Mouse (Mus musculus) retina, postnatal 1 day (tissue): Measurements from ENCODE around the gene S100a6.

Experiments
- DNase-seq: peaks from one replicate; pipeline ENCODE4 v3.0.0-alpha.2; 2012

Gene S100a6

DNA sequence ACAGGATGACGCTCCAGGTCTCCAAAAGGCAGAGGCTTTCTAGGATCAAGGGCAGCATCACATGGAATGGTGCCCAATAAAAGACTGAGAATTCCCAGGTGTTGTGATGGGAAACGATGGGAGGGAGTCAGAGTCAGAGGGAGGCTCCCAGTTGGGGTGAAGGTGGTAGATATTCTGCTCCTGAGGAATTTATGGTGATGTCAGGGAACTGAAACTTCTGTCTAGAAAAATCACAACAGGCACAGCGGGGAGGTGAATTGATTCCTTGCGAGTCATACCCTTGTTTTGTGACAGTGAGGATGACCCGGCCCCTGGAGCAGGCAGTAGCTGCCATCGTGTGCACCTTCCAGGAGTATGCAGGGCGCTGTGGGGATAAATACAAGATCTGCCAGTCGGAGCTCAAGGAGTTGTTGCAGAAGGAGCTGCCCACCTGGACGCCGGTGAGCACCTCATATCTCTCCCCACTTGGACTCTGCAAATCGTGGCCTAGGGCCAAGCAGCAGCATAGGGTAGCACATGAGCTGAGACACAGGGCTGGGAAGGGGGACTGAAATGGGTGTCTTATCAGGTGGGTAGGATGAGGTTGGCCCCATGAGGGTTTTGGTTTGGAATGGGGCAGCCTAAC lies 11.1 kb upstream of the S100a6 start, which contains the start of gene Gm42674:
Gene Gm42674 (plus strand): TSS at position 419 of the 625 bp plus-strand sequence.
- DNase-seq = no peak

DNA sequence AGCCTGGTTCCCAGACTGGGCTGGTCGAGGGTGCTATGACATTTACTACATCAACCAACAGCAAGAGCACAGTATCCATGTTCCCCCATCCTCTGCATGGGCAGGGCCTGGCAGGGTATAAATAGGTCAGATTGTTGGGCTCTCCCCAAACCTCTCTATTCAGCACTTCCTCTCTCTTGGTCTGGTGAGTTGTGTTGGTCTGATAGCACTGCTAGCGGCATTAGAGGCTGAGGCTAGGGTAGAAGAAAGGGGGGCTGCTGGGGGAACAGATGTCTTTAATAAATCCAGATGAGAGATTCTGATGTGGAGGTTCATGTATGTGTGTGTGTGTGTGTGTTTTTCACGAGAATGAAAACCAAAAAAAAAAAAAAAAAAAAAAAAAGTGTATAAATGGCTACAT lies 9.1 kb upstream of the S100a6 start, which contains the start of gene S100a4:
Gene S100a4 (plus strand): TSS at position 149 of the 400 bp plus-strand sequence.
- peak; percentile 24 for DNase-seq

GRCm38 (mm10) chr3:90604416-90604815 lies 8.3 kb upstream of the S100a6 start:
- peak; percentile 63 for DNase-seq

GRCm38 (mm10) chr3:90605049-90605448 lies 7.6 kb upstream of the S100a6 start:
- DNase-seq = no peak

- DNase-seq = no peak
Measured at GRCm38 (mm10) chr3:90605736-90606135, 6.9 kb upstream of the S100a6 start.

- DNase-seq = no peak
Measured at GRCm38 (mm10) chr3:90606185-90606584, 6.5 kb upstream of the S100a6 start.

DNA sequence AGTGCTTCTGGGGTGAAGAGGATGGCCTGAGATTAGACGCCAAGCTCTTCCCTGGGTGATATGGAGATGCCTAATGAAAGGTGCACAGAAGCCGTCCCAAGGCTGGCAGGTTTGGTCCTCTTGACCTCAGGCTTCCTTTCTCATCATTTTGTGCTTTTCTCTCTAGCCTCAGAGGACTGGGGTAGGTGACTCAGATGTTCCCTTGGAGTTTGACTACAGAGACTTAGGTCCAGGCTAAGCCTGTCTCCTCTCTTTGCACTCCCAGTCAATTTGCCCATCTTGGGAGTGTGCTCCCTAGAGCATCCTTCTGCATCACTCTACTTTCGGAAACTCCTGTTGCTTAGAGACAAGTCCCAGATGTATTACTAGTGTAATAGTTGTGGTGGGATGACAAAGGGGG lies 5.3 kb upstream of the S100a6 start:
- DNase-seq = no peak

DNA sequence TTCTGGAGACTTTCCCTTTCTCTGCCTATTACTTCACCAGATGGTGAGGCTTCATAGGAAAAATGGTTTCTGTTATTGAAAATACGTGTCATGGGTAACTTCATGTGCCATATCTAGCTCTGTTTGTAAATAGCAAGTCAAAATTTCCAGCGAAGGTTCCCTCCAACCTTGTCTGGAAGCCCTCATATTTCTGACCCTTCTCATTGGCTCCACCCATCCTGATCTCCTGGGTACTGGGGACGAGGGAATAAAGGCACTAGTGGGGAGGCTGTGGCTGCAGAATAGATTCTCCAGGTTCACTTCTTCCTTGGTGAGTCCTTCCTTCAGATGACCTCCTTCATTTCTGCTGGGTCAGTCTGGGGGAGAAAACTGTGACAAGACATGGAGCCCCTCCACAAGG lies 4.5 kb upstream of the S100a6 start, which contains the start of gene S100a5:
Gene S100a5 (plus strand): TSS at position 301 of the 400 bp plus-strand sequence.
- DNase-seq = no peak

DNA sequence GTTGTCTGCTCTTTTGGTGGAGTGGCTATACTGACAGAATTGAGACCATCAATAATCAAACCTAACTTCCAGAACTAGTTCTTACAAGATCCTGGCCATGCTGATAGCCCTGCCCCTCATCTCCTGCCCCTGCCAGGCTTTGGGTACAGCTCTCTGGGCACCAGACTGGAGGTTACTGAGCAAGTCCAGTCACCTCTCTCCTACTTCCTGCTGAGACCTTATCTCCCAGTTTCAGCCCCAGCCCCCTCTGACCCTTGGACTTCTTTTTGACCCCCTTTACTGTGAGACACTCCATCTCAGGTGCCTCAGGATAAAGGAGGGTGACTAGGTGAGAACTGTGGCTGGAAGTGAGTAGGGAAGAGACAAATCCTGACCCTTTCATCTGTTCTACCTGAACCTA lies 3.6 kb upstream of the S100a6 start:
- no peak for DNase-seq

GRCm38 (mm10) chr3:90611494-90611893 lies 1.2 kb upstream of the S100a6 start:
- no peak for DNase-seq

DNA sequence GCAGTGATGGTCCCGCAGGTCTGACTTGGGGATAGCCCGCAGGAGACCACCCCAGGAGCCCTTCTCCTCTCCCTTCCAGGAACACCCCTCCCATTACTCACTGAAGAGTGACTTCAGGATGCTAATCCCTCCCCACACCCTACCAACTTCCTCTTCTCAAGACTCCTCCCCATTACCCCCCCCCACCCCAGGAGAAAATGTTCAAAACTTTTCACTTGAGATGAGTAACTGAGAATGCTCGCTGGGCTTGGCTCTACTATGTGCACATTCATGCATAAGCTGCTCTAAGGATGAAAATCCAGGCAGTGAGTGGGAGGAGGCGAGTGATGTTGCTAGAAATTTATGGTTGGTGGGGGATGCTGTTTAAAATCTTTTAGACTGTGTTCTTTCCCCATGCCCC lies 621 bp upstream of the S100a6 start:
- no peak for DNase-seq

DNA sequence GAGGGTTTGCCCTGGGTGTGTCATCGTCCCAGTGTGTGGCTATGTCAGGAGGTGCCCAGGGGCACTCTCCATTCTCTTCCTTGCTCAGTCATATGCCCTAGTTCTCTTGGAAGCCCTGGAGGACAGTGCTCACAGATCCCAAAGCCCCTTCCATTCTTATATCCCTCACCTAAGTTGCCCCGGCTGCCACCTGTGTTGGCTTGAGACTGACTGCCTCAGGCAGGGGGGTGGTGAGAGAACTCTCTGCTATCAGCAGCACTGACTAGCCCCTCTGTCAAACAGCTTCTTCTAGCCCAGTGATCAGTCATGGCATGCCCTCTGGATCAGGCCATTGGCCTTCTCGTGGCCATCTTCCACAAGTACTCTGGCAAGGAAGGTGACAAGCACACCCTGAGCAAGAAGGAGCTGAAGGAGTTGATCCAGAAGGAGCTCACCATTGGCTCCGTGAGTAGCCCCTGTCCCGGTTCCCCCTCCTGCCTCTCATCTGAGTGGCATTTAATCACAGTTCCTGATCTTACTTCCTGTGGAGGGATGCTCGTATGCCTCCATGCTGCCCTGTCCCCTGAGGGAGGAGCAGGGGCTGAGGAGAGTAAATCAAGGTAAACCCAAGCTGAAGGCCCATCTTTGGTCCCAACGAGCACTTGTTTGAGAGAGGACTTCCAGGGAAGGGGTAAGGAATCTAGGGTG lies 922 bp downstream of the S100a6 start:
- DNase-seq = no peak

- no peak for DNase-seq
Measured at GRCm38 (mm10) chr3:90614148-90614530, 1.5 kb downstream of the S100a6 start.

DNA sequence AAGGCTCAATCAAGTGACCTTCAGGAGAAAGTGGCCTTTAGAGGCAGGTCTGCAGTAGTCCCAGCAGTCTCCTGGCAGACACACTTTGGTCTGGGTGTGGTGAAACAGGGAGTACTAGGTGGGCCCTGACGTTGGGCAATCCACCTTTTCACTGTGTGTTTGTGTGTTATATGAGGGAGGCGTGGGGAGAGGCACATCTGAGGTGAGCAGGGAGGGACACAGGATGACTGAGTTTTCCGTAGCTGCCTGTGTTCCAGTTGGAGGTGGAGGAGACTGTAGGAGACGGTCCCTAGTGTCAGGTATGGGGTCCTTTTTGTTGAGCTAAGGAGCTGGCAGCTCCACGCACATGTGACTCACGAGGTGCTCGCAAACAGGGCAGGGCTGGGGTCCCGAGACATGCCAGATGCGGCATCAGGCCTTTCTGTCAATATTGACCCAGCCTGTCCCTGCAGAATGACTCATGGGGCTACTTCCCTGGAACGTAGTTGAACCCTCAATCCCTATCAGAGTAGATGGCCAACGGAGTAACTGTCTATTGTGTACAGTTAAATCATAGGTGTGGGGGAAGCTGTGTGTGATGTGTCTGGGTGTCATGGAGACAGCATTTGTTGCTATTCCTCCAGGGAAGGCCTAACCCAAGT lies 2.0 kb downstream of the S100a6 start:
- no peak for DNase-seq

GRCm38 (mm10) chr3:90615415-90615814 lies 2.7 kb downstream of the S100a6 start:
- DNase-seq = peak; percentile 85

DNA sequence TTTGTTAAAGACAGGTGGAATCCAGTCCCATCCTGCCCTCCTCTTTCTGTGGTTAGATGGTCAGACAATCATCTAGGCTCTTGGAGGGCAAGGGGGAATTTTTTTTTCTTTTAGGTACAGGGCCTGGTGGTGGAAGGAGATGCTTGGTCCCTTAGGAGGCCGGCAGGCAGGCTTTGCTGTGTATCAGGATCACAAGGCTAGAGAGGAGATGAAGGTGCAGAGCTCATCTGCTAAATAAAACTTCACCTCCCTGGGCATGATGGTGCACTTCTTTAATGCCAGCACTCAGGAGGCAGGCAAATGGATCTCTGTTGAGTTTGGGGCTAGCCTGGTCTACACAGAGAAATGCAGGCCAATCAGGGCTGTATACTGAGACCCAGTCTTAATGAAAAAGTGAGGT lies 3.2 kb downstream of the S100a6 start:
- no peak for DNase-seq

DNA sequence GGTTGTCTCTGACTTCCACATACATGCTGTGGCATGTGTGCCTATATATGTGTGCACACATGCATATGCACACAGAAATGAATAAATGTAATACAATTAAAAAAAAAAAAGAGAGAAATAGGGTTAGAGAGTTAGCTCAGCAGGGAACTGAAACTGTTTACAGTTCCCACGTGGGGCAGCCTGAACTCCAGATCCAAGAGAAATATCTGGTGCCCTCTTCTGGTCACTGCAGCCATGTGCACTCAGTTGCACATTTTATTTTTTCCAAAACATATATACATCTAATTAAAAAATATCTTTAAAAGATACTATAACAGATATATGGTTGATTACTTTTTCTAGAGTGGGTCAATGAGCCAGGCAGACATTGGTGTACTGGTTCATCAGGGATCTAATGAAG lies 4.9 kb downstream of the S100a6 start:
- DNase-seq = no peak

- no peak for DNase-seq
Measured at GRCm38 (mm10) chr3:90621552-90621951, 8.9 kb downstream of the S100a6 start.

GRCm38 (mm10) chr3:90623435-90624071 lies 10.9 kb downstream of the S100a6 start:
- peak; percentile 96 for DNase-seq

- no peak for DNase-seq
Measured at GRCm38 (mm10) chr3:90625496-90625895, 12.8 kb downstream of the S100a6 start.

GRCm38 (mm10) chr3:90626266-90627021 lies 13.8 kb downstream of the S100a6 start:
- DNase-seq = no peak

DNA sequence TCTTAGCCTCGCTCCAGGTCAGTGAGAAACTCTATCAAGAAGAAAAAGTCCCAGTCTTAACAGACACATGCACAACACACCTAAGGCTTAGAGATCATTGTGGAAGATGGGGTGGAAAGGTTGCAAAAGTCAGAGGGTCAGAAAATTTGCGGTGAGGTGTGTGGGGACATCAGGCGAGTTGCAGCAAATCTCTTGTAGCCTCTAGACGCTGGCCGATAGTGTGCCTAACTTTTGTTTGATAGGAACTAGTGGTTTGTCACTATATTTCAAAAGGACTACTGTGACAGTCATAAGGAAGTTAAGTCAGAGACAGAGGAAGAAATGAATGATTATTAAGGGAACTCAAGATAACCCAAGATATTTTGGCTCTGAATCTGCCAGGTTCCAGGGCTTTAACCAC lies 14.7 kb downstream of the S100a6 start:
- DNase-seq = no peak

- DNase-seq = peak; percentile 63
Measured at GRCm38 (mm10) chr3:90627807-90628206, 15.1 kb downstream of the S100a6 start.
